Comparison of ENCODE assay signal across 21 mouse cellular contexts in genomic region chr3:68956454-68956853, GRCm38 (mm10). TPM values are rescaled to one million over a fixed set of nuclear protein-coding genes. Genes with fewer than 3 reads are reported as not detected.
DNase-seq lines count a peak whose midpoint lies in the region; ATAC-seq and TF ChIP-seq lines count a peak whose summit lies in the region.
"Had no signal": no experiment of that assay in that cellular context is flagged by ENCODE, and none has a peak within 500 bp of the region (broad histone marks: within the 10 kb centered on the region; RNA-seq: fewer than 3 reads in every experiment).

No protein-coding gene starts in this region.

- no peak for TF ChIP-seq CTCF in cortical plate, adult 2 months (IDR thresholded peaks at IDR 0.05; ENCODE audit: extremely low read depth, insufficient read depth, low read length)

- TF ChIP-seq POLR2A in cortical plate, adult 2 months (IDR thresholded peaks at IDR 0.05; ENCODE audit: extremely low read depth, insufficient read depth, low read length): no peak

- intact Hi-C loops in left cerebral cortex, postnatal 4 days (cut with DNase I): loop anchor here (10.0 kb wide), 1 partner anchor 242 kb away; no protein-coding TSS in a partner anchor

- peak; percentile 19 for DNase-seq in left cerebral cortex, adult 11 months (ENCODE audit: low spot score)
- DNase-seq in left cerebral cortex, postnatal 4 days: no peak
- peak; percentile 15 to 20 for DNase-seq in right cerebral cortex, adult 2 months (ENCODE audit: low spot score in 2 of 2)
- DNase-seq in right cerebral cortex, postnatal 25 days: no peak
- no peak for DNase-seq in adrenal gland, adult 8-10 months
- DNase-seq: adrenal gland, postnatal 14 days; cerebellum, adult 11 months; cerebellum, adult 9-11 months; heart, postnatal 10 days; kidney, postnatal 25 days; layer of hippocampus, adult 9-11 months; liver, postnatal 0 days had no signal

- no peak overlapping the region for H3K4me3 ChIP-seq in cortical plate, adult 2 months (ENCODE audit: insufficient read depth, low read length)
- H3K4me3 ChIP-seq: embryonic facial prominence, embryonic 12.5 days; heart, embryonic 12.5 days; hindbrain, embryonic 12.5 days; midbrain, embryonic 12.5 days; neural tube, embryonic 15.5 days had no signal

- peaks cover 3% of the 10 kb centered on the region for H3K4me1 ChIP-seq in cortical plate, adult 2 months (ENCODE audit: control insufficient read depth, insufficient read depth, low read length)
- H3K4me1 ChIP-seq: embryonic facial prominence, embryonic 12.5 days; heart, embryonic 12.5 days; hindbrain, embryonic 12.5 days; midbrain, embryonic 12.5 days; neural tube, embryonic 15.5 days had no signal

- 0 out of 2 replicates have a peak overlapping the region, but pooled peaks have one; percentile 49 for H3K27ac ChIP-seq in cortical plate, adult 2 months (ENCODE audit: insufficient read depth, low read length)
- H3K27ac ChIP-seq: embryonic facial prominence, embryonic 12.5 days; hindbrain, embryonic 12.5 days; midbrain, embryonic 12.5 days; neural tube, embryonic 15.5 days had no signal

- peak; percentile 32 for ATAC-seq in megakaryocyte progenitor cell, adult 5-6 weeks (replicated peaks; ENCODE audit: poor library complexity)
- ATAC-seq: intestine, postnatal 0 days; liver, postnatal 0 days; lung, postnatal 0 days had no signal

RNA-seq across cellular contexts. Expression of gene Ift80, which starts 47.9 kb away (rescaled TPM):
- 10 to 100 TPM in 1 of 2 experiments, 1 to 10 TPM in 1; 9.3 to 10.4 TPM for total RNA-seq in left cerebral cortex, postnatal 4 days (2021)
- 17.0 and 21.4 TPM in 2 replicates for polyA plus RNA-seq in cortical plate, adult 2 months (2012; rRNA removed)
- 12.8 and 21.5 TPM in 2 replicates for total RNA-seq in megakaryocyte progenitor cell, adult 5-6 weeks (2015)
- 19.1 and 25.2 TPM in 2 replicates for total RNA-seq in megakaryocyte progenitor cell, adult 5-6 weeks (2017)
- 10 to 100 TPM; 22.7 to 40.6 (median 30.2) TPM for total RNA-seq in adrenal gland, adult 8-10 months (2022)

RNA-seq across cellular contexts. Expression of gene Smc4, which starts 48.1 kb away (rescaled TPM):
- 10 to 100 TPM; 17.9 to 18.2 TPM for total RNA-seq in left cerebral cortex, postnatal 4 days (2021)
- 4.3 and 4.5 TPM in 2 replicates for polyA plus RNA-seq in cortical plate, adult 2 months (2012; rRNA removed)
- 350 and 351 TPM in 2 replicates for total RNA-seq in megakaryocyte progenitor cell, adult 5-6 weeks (2015)
- total RNA-seq in megakaryocyte progenitor cell, adult 5-6 weeks (2017): 603 and 719 TPM in 2 replicates
- 10 to 100 TPM; 26.5 to 33.6 (median 29.2) TPM for total RNA-seq in adrenal gland, adult 8-10 months (2022)

Comparison
In these comparisons a context has a peak if more than half of its experiments do, and no peak if none do; other contexts are left out.
1. DNase-seq: peak in left cerebral cortex, adult 11 months (single experiment) and right cerebral cortex, adult 2 months (2 of 2); none in left cerebral cortex, postnatal 4 days (single experiment), right cerebral cortex, postnatal 25 days (single experiment) and adrenal gland, adult 8-10 months (single experiment).
2. RNA of gene Smc4, which starts 48.1 kb away (total RNA-seq): 350 to 719 TPM in megakaryocyte progenitor cell, adult 5-6 weeks; 26.5 to 33.6 TPM in adrenal gland, adult 8-10 months and 17.9 to 18.2 TPM in left cerebral cortex, postnatal 4 days; every median in the first group is over 10 times any median in the second.